Comparison of ENCODE assay signal across 11 mouse cellular contexts in genomic region chr17:32040263-32040662, GRCm38 (mm10).
"Had no signal": no experiment of that assay in that cellular context is flagged by ENCODE, and none has a peak within 500 bp of the region (broad histone marks: within the 10 kb centered on the region; RNA-seq: fewer than 3 reads in every experiment).

No protein-coding gene starts in this region.

- H3K4me2 ChIP-seq: limb, embryonic 15.5 days; liver, embryonic 13.5 days had no signal

- H3K9me3 ChIP-seq: limb, embryonic 15.5 days; liver, embryonic 13.5 days had no signal

- DNase-seq: kidney, adult 11 months; kidney, postnatal 10 days; kidney, postnatal 4 days; layer of hippocampus, postnatal 36 days; liver, embryonic 13.5 days; lung, adult 18-20 months; midbrain, embryonic 14.5 days; retina, postnatal 1 day; right cerebral cortex, postnatal 4 days; thymus, postnatal 36 days had no signal

- H3K4me3 ChIP-seq: limb, embryonic 15.5 days; liver, embryonic 13.5 days had no signal

- H3K27ac ChIP-seq: limb, embryonic 15.5 days; liver, embryonic 13.5 days had no signal

- H3K9ac ChIP-seq: limb, embryonic 15.5 days; liver, embryonic 13.5 days had no signal

- H3K27me3 ChIP-seq: limb, embryonic 15.5 days; liver, embryonic 13.5 days had no signal
